Mouse (Mus musculus) mature B cell (primary cell): Measurements from ENCODE around the gene Rac2.

ENCODE experiments used
- in situ Hi-C: fragments of 300-500 bp; cut with MboI; formaldehyde crosslinking; loops from 2 replicates; pipeline ENCODE4 v1.14.3; 2019

The Rac2 gene

GRCm38 (mm10) chr15:78588049-78588448, 15.5 kb upstream of the Rac2 start:
- in situ Hi-C loops = no loop called here

GRCm38 (mm10) chr15:78587050-78587994, 14.7 kb upstream of the Rac2 start:
- in situ Hi-C loops = no loop called here

- in situ Hi-C loops = no loop called here
These were observed 12.8 kb upstream of the Rac2 start for GRCm38 (mm10) chr15:78585404-78585803.

GRCm38 (mm10) chr15:78583352-78583751, 10.8 kb upstream of the Rac2 start:
- in situ Hi-C loops = no loop called here

- in situ Hi-C loops = no loop called here
These were observed 3.8 kb upstream of the Rac2 start for GRCm38 (mm10) chr15:78576284-78576810.

- in situ Hi-C loops = no loop called here
These were observed 348 bp downstream of the Rac2 start for GRCm38 (mm10) chr15:78572270-78572600.

- in situ Hi-C loops = no loop called here
These were observed 871 bp downstream of the Rac2 start for GRCm38 (mm10) chr15:78571554-78572269.

GRCm38 (mm10) chr15:78570170-78570569, 2.4 kb downstream of the Rac2 start:
- in situ Hi-C loops = no loop called here

- in situ Hi-C loops = no loop called here
These were observed 4.9 kb downstream of the Rac2 start for GRCm38 (mm10) chr15:78567608-78568120.

- in situ Hi-C loops = no loop called here
These were observed 7.7 kb downstream of the Rac2 start for GRCm38 (mm10) chr15:78564764-78565435.

GRCm38 (mm10) chr15:78563937-78564336, 8.6 kb downstream of the Rac2 start:
- in situ Hi-C loops = no loop called here

GRCm38 (mm10) chr15:78563344-78563743, 9.2 kb downstream of the Rac2 start:
- in situ Hi-C loops = no loop called here

- in situ Hi-C loops = no loop called here
These were observed 13.2 kb downstream of the Rac2 start for GRCm38 (mm10) chr15:78559141-78559979.

GRCm38 (mm10) chr15:78557693-78558535, 14.7 kb downstream of the Rac2 start:
- in situ Hi-C loops = no loop called here

- in situ Hi-C loops = no loop called here
These were observed 17.9 kb downstream of the Rac2 start for GRCm38 (mm10) chr15:78554545-78555313.

- in situ Hi-C loops = no loop called here
These were observed 23.3 kb downstream of the Rac2 start for GRCm38 (mm10) chr15:78549189-78549734.

- in situ Hi-C loops = no loop called here
These were observed 23.9 kb downstream of the Rac2 start for GRCm38 (mm10) chr15:78548711-78549110.

- in situ Hi-C loops = no loop called here
These were observed 24.3 kb downstream of the Rac2 start for GRCm38 (mm10) chr15:78548336-78548665.
